Mouse (Mus musculus) olfactory bulb, adult 2 months (tissue): ENCODE results near the gene Catsper2.

Experiments
- CTCF ChIP-seq: fragments of 200-500 bp; IDR thresholded peaks from 2 replicates; pipeline ENCODE4 v1.5.1; 2012; ENCODE audit warnings: low read depth, mild to moderate bottlenecking, low read length, moderate library complexity; ENCODE audit not compliant: insufficient read depth
- POLR2A ChIP-seq: fragments of 200-500 bp; IDR thresholded peaks from 2 replicates; pipeline ENCODE4 v1.6.1; 2012; ENCODE audit warnings: mild to moderate bottlenecking, low read depth, low read length, moderate library complexity; ENCODE audit not compliant: insufficient read depth

DNA sequence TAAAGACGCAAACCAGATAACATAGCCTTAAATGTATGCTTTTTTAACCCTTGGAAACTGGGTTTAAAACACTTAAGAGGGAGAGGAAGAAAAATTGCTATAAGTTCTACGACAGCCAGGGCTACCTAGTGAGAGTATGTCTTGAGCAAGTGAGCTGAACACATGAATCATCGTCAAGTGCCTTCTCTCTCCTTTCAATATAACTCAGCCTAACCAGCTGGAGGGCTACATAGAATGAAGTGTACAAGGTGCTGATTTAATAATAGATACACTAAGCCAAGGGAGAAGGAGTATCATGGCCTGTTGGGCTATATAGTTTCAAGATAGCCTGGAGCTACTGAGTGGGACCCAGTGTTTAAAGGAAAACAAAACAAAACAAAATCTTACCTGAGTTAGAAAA is 4.9 kb upstream of the Catsper2 start:
- no peak for TF ChIP-seq POLR2A
- no peak for TF ChIP-seq CTCF
